Mouse (Mus musculus) heart, embryonic 11.5 days (tissue): ENCODE data around the gene Micall1. TPM values are rescaled to one million over a fixed set of nuclear protein-coding genes. Genes with fewer than 3 reads are reported as not detected.

ENCODE experiments used
- ATAC-seq: fragments of 200-750 bp; cut with Nextera tagmentation; replicated peaks from 2 replicates; pipeline ENCODE4 v1.8.0; 2017; ENCODE audit warnings: moderate library complexity; ENCODE audit not compliant: insufficient number of reproducible peaks, low FRiP score, low TSS enrichment
- H3K27ac ChIP-seq: fragments of 300-500 bp; sonication (generic); 2 replicates; pipeline ENCODE4 v1.5.1; 2014; ENCODE audit warnings: mild to moderate bottlenecking, low read depth, low read length
- H3K27me3 ChIP-seq: fragments of 300-500 bp; sonication (generic); 2 replicates; pipeline ENCODE4 v1.6.1; 2014; ENCODE audit warnings: mild to moderate bottlenecking, low read length, mixed read lengths; ENCODE audit not compliant: control insufficient read depth, insufficient read depth
- H3K36me3 ChIP-seq: fragments of 300-500 bp; sonication (generic); 2 replicates; pipeline ENCODE4 v1.6.1; 2014; ENCODE audit warnings: mild to moderate bottlenecking, low read length, moderate library complexity, mixed read lengths; ENCODE audit not compliant: control insufficient read depth, insufficient read depth
- H3K4me1 ChIP-seq: fragments of 300-500 bp; sonication (generic); 2 replicates; pipeline ENCODE4 v1.6.1; 2014; ENCODE audit warnings: low read length; ENCODE audit not compliant: control insufficient read depth, insufficient read depth
- H3K4me2 ChIP-seq: fragments of 300-500 bp; sonication (generic); 2 replicates; pipeline ENCODE4 v1.6.1; 2014; ENCODE audit warnings: mild to moderate bottlenecking, moderate library complexity
- H3K4me3 ChIP-seq: fragments of 300-500 bp; sonication (generic); 2 replicates; pipeline ENCODE4 v1.5.1; 2014; ENCODE audit warnings: low read depth, low read length
- H3K9ac ChIP-seq: fragments of 300-500 bp; sonication (generic); 2 replicates; pipeline ENCODE4 v1.6.1; 2014; ENCODE audit warnings: mild to moderate bottlenecking, low read depth, low read length, moderate library complexity
- H3K9me3 ChIP-seq: fragments of 300-500 bp; sonication (generic); replicated peaks from 2 replicates; pipeline ENCODE4 v1.6.1; 2016; ENCODE audit warnings: low read length; ENCODE audit not compliant: control insufficient read depth
- WGBS: fragments of 180-500 bp; shearing (Covaris S2); extraction: QIAGEN DNeasy Blood & Tissue Kit; methylation state at CpG from one replicate; pipeline ENCODE4 v1.1.7; 2014; ENCODE audit not compliant: insufficient replicate concordance; 5-methylcytosine and 5-hydroxymethylcytosine counted together
- polyA plus RNA-seq: library from polyadenylated mRNA; unstranded; fragments of >200 nt; fragmentation: Nextera tagmentation; extraction: Ambion mirVana; gene quantifications from 2 replicates; pipeline ENCODE4 v1.2.1, GENCODE M21; 2014

Micall1 gene
- polyA plus RNA-seq, 1 experiment from 2014 or later: 11.9 TPM

DNA sequence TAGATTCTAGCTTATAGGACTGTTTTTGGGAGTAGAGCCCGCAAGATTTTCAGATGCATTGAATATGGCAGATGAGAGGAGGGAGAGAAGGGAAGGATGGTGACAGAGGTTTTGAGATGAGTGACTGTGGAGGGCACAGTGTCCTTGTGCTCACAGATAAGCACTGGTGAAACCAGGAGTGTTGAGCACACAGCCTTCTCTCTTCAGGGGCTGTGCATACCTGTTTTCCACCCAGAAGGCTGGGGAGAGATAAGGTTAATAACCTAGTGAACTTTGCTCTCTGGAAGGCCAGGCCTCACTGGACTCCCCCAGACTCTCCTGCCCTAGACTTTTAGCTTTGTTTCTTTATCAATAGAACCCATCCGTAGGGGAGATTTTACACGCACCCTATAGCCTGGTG is 40.3 kb upstream of the Micall1 start:
- ATAC-seq: no peak
- Histone ChIP-seq H3K4me1 (0 out of 2 replicates have a peak, but pooled peaks cover 5% of the 10 kb centered on the region), H3K27me3 (no peaks in the 10 kb centered on the region), H3K27ac (peak overlapping the region; percentile 3; the same call in 1 of the 2 replicates), H3K9ac (no peak overlapping the region), H3K36me3 (no peaks in the 10 kb centered on the region), H3K4me3 (no peak overlapping the region), H3K9me3 (no peaks in the 10 kb centered on the region), H3K4me2 (no peak overlapping the region)
- WGBS: 56% methylated on average over 3 of the region's 3 CpGs

- Histone ChIP-seq H3K4me2 (no peak overlapping the region), H3K27me3 (no peaks in the 10 kb centered on the region), H3K9ac (no peak overlapping the region), H3K4me3 (no peak overlapping the region; the same call in 1 of the 2 replicates), H3K4me1 (peaks cover 14% of the 10 kb centered on the region), H3K9me3 (no peaks in the 10 kb centered on the region), H3K36me3 (no peaks in the 10 kb centered on the region; the same call in 1 of the 2 replicates), H3K27ac (no peak overlapping the region)
- 65% methylated on average over 5 of the region's 5 CpGs for WGBS
- no peak for ATAC-seq
These were observed 37.3 kb upstream of the Micall1 start for GRCm38 (mm10) chr15:79071117-79072039.

- Histone ChIP-seq H3K4me1 (peaks cover 11% of the 10 kb centered on the region), H3K4me3 (no peak overlapping the region; the same call in 1 of the 2 replicates), H3K4me2 (no peak overlapping the region), H3K9ac (no peak overlapping the region), H3K27ac (no peak overlapping the region), H3K9me3 (no peaks in the 10 kb centered on the region), H3K36me3 (peaks cover 16% of the 10 kb centered on the region), H3K27me3 (no peaks in the 10 kb centered on the region)
- no peak for ATAC-seq
These were observed 34.9 kb upstream of the Micall1 start for GRCm38 (mm10) chr15:79073752-79074151.

GRCm38 (mm10) chr15:79074446-79074845 is 34.3 kb upstream of the Micall1 start:
- Histone ChIP-seq H3K36me3 (peaks cover 20% of the 10 kb centered on the region), H3K4me3 (peak overlapping the region; percentile 98)
- WGBS: 33% methylated on average over 10 of the region's 10 CpGs

DNA sequence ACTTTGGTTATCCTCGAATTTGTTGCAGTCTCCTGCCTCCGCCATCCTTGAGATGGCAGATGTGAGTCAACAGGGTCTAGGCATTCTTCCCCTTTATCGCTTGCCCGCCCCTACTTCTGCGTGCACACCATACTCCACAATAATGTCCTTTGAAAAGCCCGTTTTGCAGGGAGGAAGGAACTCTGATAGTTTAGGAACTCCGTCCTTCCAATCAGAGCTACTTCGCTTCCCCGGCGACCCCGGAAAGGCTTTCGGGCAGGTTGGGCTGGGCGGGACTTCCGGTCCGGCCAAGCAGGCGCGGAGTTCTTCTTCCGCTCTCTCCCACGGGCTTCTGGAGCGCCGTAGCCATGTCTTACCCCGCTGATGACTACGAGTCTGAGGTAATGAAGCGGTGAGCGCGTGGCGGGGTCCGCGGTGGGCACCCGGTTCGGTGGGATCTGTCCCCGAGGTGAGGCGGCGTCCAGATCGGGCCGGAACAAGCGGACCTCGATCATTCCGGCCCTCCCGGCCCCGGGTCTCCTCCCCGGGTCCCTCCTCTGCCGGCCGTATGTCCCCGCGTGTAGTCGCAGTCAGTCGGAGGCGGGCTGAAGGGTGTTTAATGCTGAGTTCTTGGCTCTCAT is 33.7 kb upstream of the Micall1 start, which contains the start of gene Eif3l:
Gene Eif3l (plus strand): TSS at position 267 of the 620 bp plus-strand sequence.
- H3K9me3 ChIP-seq: no peaks in the 10 kb centered on the region
- peaks cover 25% of the 10 kb centered on the region for H3K36me3 ChIP-seq
- H3K4me3 ChIP-seq: peak within 1 kb of the TSS; percentile 98
- H3K27me3 ChIP-seq: no peaks in the 10 kb centered on the region
- WGBS: 1% methylated on average over 49 of the region's 49 CpGs
- H3K4me2 ChIP-seq: peak within 1 kb of the TSS; percentile 90
- H3K9ac ChIP-seq: peak within 1 kb of the TSS; percentile 85
- peaks cover 11% of the 10 kb centered on the region for H3K4me1 ChIP-seq
- peak; percentile 79; the same call in 1 of the 2 replicates for ATAC-seq
- peak within 1 kb of the TSS; percentile 73 for H3K27ac ChIP-seq

More at GRCm38 (mm10) chr15:79074446-79074845, 34.3 kb upstream of the Micall1 start:
- Histone ChIP-seq H3K4me1 (peaks cover 11% of the 10 kb centered on the region), H3K27me3 (no peaks in the 10 kb centered on the region), H3K9ac (peak overlapping the region; percentile 85), H3K27ac (peak overlapping the region; percentile 73), H3K9me3 (no peaks in the 10 kb centered on the region), H3K4me2 (peak overlapping the region; percentile 90)
- ATAC-seq: no peak

GRCm38 (mm10) chr15:79075658-79076365 is 32.9 kb upstream of the Micall1 start:
- Histone ChIP-seq H3K4me3 (peak overlapping the region; percentile 98), H3K27me3 (no peaks in the 10 kb centered on the region), H3K4me2 (peak overlapping the region; percentile 90), H3K27ac (peak overlapping the region; percentile 73; the same call in 1 of the 2 replicates), H3K9ac (peak overlapping the region; percentile 85), H3K9me3 (no peaks in the 10 kb centered on the region), H3K4me1 (peaks cover 11% of the 10 kb centered on the region), H3K36me3 (peaks cover 28% of the 10 kb centered on the region)
- 37% methylated on average over 15 of the region's 15 CpGs for WGBS
- ATAC-seq: no peak

GRCm38 (mm10) chr15:79079567-79079966 is 29.1 kb upstream of the Micall1 start:
- no peaks in the 10 kb centered on the region for H3K9me3 ChIP-seq
- H3K27me3 ChIP-seq: no peaks in the 10 kb centered on the region
- 94% methylated on average over 7 of the region's 7 CpGs for WGBS
- H3K9ac ChIP-seq: no peak overlapping the region
- no peak overlapping the region for H3K27ac ChIP-seq
- no peak overlapping the region for H3K4me3 ChIP-seq
- ATAC-seq: no peak
- no peak overlapping the region for H3K4me2 ChIP-seq
- peaks cover 6% of the 10 kb centered on the region for H3K4me1 ChIP-seq
- H3K36me3 ChIP-seq: peaks cover 61% of the 10 kb centered on the region

- H3K4me2 ChIP-seq: no peak overlapping the region
- H3K27me3 ChIP-seq: no peaks in the 10 kb centered on the region
- H3K9ac ChIP-seq: no peak overlapping the region
- WGBS: 87% methylated on average over 6 of the region's 6 CpGs
- no peak overlapping the region for H3K4me3 ChIP-seq
- ATAC-seq: no peak
- no peaks in the 10 kb centered on the region for H3K9me3 ChIP-seq
- peaks cover 34% of the 10 kb centered on the region for H3K36me3 ChIP-seq
- H3K27ac ChIP-seq: no peak overlapping the region
- H3K4me1 ChIP-seq: peaks cover 14% of the 10 kb centered on the region
These were observed 16.4 kb upstream of the Micall1 start for GRCm38 (mm10) chr15:79092284-79092683.
